Mouse (Mus musculus): Measurements from ENCODE around the gene Caly.

GRCm38 (mm10) chr7:140063092-140063491 lies 19.3 kb downstream of the Caly start:
- TF ChIP-seq GATA1 (IDR thresholded peaks at IDR 0.05; ENCODE audit: borderline replicate concordance, low read length): no peak
- no peak for TF ChIP-seq FLI1 (IDR thresholded peaks at IDR 0.05; ENCODE audit: low read length)
